ENCODE assay signal across 19 mouse cellular contexts in the genomic region with DNA sequence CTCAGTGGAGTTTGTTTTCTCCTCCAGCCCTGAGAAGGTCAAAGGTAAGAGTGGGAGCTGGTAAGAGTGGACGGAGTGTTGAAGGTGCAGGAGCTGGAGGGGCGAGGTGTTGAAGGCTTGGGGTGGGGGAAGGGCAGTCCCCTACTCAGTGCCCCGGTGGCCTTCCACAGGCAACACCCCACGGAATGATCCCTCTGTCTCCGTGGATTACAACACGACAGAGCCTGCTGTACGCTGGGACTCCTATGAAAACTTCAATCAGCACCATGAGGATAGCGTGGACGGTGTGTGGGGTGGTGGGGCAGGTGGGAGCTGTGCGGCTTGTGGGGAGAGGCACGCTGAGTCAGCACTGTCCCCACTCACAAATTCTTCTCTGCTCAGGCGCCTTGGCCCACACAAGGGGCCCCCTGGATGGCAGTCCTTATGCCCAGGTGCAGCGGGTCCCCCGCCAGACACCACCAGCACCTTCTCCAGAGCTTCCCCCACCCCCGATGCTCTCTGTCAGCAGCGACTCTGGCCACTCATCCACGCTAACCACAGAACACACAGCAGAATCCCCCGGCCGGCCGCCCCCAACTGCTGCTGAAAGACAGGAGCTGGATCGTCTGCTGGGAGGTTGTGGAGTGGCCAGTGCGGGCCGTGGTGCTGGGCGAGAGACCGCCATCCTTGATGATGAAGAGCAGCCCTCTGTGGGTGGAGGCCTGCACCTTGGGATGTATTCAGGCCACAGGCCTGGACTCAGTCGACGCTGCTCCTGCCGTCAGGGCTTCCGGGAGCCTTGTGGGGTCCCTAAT. TPM values are rescaled to one million over a fixed set of nuclear protein-coding genes. Genes with fewer than 3 reads are reported as not detected.
DNase-seq lines count a peak whose midpoint lies in the region; ATAC-seq and TF ChIP-seq lines count a peak whose summit lies in the region.
"Had no signal": no experiment of that assay in that cellular context is flagged by ENCODE, and none has a peak within 500 bp of the region (broad histone marks: within the 10 kb centered on the region; RNA-seq: fewer than 3 reads in every experiment).

No protein-coding gene starts in this region.

- DNase-seq in adrenal gland, adult 2 months: peak; percentile 14
- no peak for DNase-seq in adrenal gland, postnatal 36 days
- DNase-seq in heart, postnatal 25 days (ENCODE audit: low spot score): no peak
- no peak for DNase-seq in kidney, postnatal 14 days
- DNase-seq in CH12.LX (ENCODE audit: extremely low read depth): no peak
- no peak for DNase-seq in right cerebral cortex, adult 18-20 months
- DNase-seq: embryo, embryonic 11 days; forebrain, postnatal 0 days; liver, embryonic 13.5 days; lung, embryonic 14.5 days; lung, postnatal 4 days; thymus, adult 18-20 months; thymus, postnatal 4 days had no signal

- H3K79me2 ChIP-seq in CH12.LX (replicated peaks; ENCODE audit: control insufficient read depth, extremely low read depth, insufficient read depth, poor library complexity, severe bottlenecking): no peaks in the 10 kb centered on the region

- TF ChIP-seq EP300 in CH12.LX (IDR thresholded peaks at IDR 0.05; ENCODE audit: low read length): no peak

- no peak overlapping the region for H3K27ac ChIP-seq in heart, embryonic 11.5 days (ENCODE audit: low read depth, low read length)
- H3K27ac ChIP-seq in kidney, embryonic 16.5 days (ENCODE audit: low read length): peak overlapping the region; percentile 44; the same call in 1 of the 2 replicates
- H3K27ac ChIP-seq in CH12.LX (ENCODE audit: insufficient read depth, low read depth): no peak overlapping the region
- H3K27ac ChIP-seq: hindbrain, embryonic 13.5 days; limb, embryonic 12.5 days; liver, embryonic 13.5 days had no signal

- no peak overlapping the region for H3K4me3 ChIP-seq in heart, embryonic 11.5 days (ENCODE audit: low read depth, low read length)
- H3K4me3 ChIP-seq in kidney, embryonic 16.5 days (ENCODE audit: low read length): no peak overlapping the region
- H3K4me3 ChIP-seq in CH12.LX (replicated peaks in 1 of 3; ENCODE audit: low read depth in 2 of 3, low read length in 2 of 3, poor library complexity in 1 of 3): no peak overlapping the region
- H3K4me3 ChIP-seq: hindbrain, embryonic 13.5 days; limb, embryonic 12.5 days; liver, embryonic 13.5 days had no signal

- WGBS in heart, embryonic 11.5 days (ENCODE audit: insufficient replicate concordance): 65% methylated on average over 29 of the region's 29 CpGs
- 55% methylated on average over 29 of the region's 29 CpGs for WGBS in kidney, embryonic 16.5 days

- no peak for TF ChIP-seq CTCF in CH12.LX (conservative IDR thresholded peaks at IDR 0.05 in 1 of 2, IDR thresholded peaks at IDR 0.05 in 1 of 2; ENCODE audit: low read depth in 2 of 2, low read length in 2 of 2)

- no peaks in the 10 kb centered on the region; the same call in 1 of the 2 replicates for H3K27me3 ChIP-seq in heart, embryonic 11.5 days (ENCODE audit: control insufficient read depth, insufficient read depth, low read length)
- no peaks in the 10 kb centered on the region for H3K27me3 ChIP-seq in kidney, embryonic 16.5 days (ENCODE audit: insufficient read depth, low read length)
- peaks cover 25% of the 10 kb centered on the region for H3K27me3 ChIP-seq in CH12.LX (replicated peaks)

- peaks cover 29% of the 10 kb centered on the region for H3K4me1 ChIP-seq in heart, embryonic 11.5 days (ENCODE audit: control insufficient read depth, insufficient read depth, low read length)
- H3K4me1 ChIP-seq in kidney, embryonic 16.5 days (ENCODE audit: insufficient read depth, low read length): peaks cover 45% of the 10 kb centered on the region
- peaks cover 18 to 45% of the 10 kb centered on the region in 2 experiments for H3K4me1 ChIP-seq in CH12.LX (ENCODE audit: control insufficient read depth in 1 of 2, insufficient read depth in 2 of 2)

- intact Hi-C loops in heart, postnatal 25 days (cut with DNase I): no loop called here

- peak overlapping the region; percentile 39; the same call in 1 of the 2 replicates for H3K9ac ChIP-seq in heart, embryonic 11.5 days (ENCODE audit: low read depth, low read length)
- H3K9ac ChIP-seq in kidney, embryonic 16.5 days (replicated peaks; ENCODE audit: low read length): no peak overlapping the region
- no peak overlapping the region for H3K9ac ChIP-seq in CH12.LX (ENCODE audit: insufficient read depth, low read depth)
- H3K9ac ChIP-seq: forebrain, postnatal 0 days; hindbrain, embryonic 13.5 days; limb, embryonic 12.5 days; liver, embryonic 13.5 days; lung, embryonic 14.5 days had no signal

- ATAC-seq in heart, embryonic 11.5 days (replicated peaks; ENCODE audit: insufficient number of reproducible peaks, low FRiP score, low TSS enrichment): no peak
- ATAC-seq in kidney, embryonic 16.5 days (ENCODE audit: low FRiP score, low TSS enrichment): peak; percentile 8; the same call in 1 of the 2 replicates
- ATAC-seq: forebrain, postnatal 0 days; inflammation-experienced regulatory T-cells, adult 6 months had no signal

- dilution Hi-C loops in CH12.LX (cut with MboI; ENCODE audit: extremely low pct_ligation_motif_present, extremely low pct_unique_long_range_greater_than_20kb, low sequenced_read_pairs): no loop called here

- H3K9me3 ChIP-seq in heart, embryonic 11.5 days (replicated peaks; ENCODE audit: control insufficient read depth, low read length): no peaks in the 10 kb centered on the region
- H3K9me3 ChIP-seq in kidney, embryonic 16.5 days (ENCODE audit: low read length): no peaks in the 10 kb centered on the region
- no peaks in the 10 kb centered on the region for H3K9me3 ChIP-seq in CH12.LX (replicated peaks; ENCODE audit: low read length)
- H3K9me3 ChIP-seq: hindbrain, embryonic 13.5 days; limb, embryonic 12.5 days; liver, embryonic 13.5 days had no signal

- TF ChIP-seq POLR2A in CH12.LX (IDR thresholded peaks at IDR 0.05; ENCODE audit: low read depth, low read length): no peak

- no peak for TF ChIP-seq RAD21 in CH12.LX (IDR thresholded peaks at IDR 0.05; ENCODE audit: low read depth, low read length)

- peaks cover 32% of the 10 kb centered on the region for H3K36me3 ChIP-seq in heart, embryonic 11.5 days (ENCODE audit: control insufficient read depth, insufficient read depth, low read length)
- H3K36me3 ChIP-seq in kidney, embryonic 16.5 days (ENCODE audit: insufficient read depth, low read length): peaks cover 68% of the 10 kb centered on the region
- peaks cover 5 to 15% of the 10 kb centered on the region in 2 experiments for H3K36me3 ChIP-seq in CH12.LX (replicated peaks in 1 of 2; ENCODE audit: control insufficient read depth in 1 of 2, insufficient read depth in 1 of 2, low read length in 1 of 2)

- in situ Hi-C loops in CH12.LX (cut with MboI; ENCODE audit: low pct_ligation_motif_present, low pct_unique_long_range_greater_than_20kb, low sequenced_read_pairs): no loop called here

- H3K4me2 ChIP-seq in heart, embryonic 11.5 days: no peak overlapping the region
- H3K4me2 ChIP-seq in kidney, embryonic 16.5 days (replicated peaks; ENCODE audit: low read depth, low read length): no peak overlapping the region
- H3K4me2 ChIP-seq in CH12.LX (ENCODE audit: insufficient read depth, low read depth, poor library complexity, severe bottlenecking): no peak overlapping the region
- H3K4me2 ChIP-seq: hindbrain, embryonic 13.5 days; limb, embryonic 12.5 days; liver, embryonic 13.5 days; lung, embryonic 14.5 days had no signal

RNA-seq across cellular contexts. Expression of a gene that starts 10.7 kb away (rescaled TPM):
- 10 to 100 TPM; 75.2 to 91.8 TPM for total RNA-seq in adrenal gland, adult 2 months (2021)
- polyA plus RNA-seq in adrenal gland, adult 2 months (2012; rRNA removed): 101 and 107 TPM in 2 replicates
- total RNA-seq in adrenal gland, postnatal 36 days (2021): 10 to 100 TPM; 68.4 to 87.6 TPM
- 25.0 and 25.4 TPM in 2 replicates for polyA plus RNA-seq in heart, embryonic 11.5 days (2014; fragmentation: Nextera tagmentation; extraction: Ambion mirVana)
- 100 to 1,000 TPM in 1 of 2 experiments, 10 to 100 TPM in 1; 98.6 to 118 TPM for total RNA-seq in heart, postnatal 25 days (2021)
- 51.2 and 56.3 TPM in 2 replicates for polyA plus RNA-seq in kidney, embryonic 16.5 days (2015; fragmentation: Nextera tagmentation; extraction: Ambion mirVana)
- total RNA-seq in CH12.LX (2012; rRNA removed) (0.08 and 0.13 TPM in 2 replicates), CH12.LX (2014; rRNA removed) (not detected in 2 replicates)
- 0.34 and 0.49 TPM in 2 replicates for polyA plus RNA-seq in CH12.LX (2012; ENCODE audit: insufficient read length, low read depth)

RNA-seq across cellular contexts. Expression of a gene that starts 25.1 kb away (rescaled TPM):
- 10 to 100 TPM; 27.4 to 48.9 TPM for total RNA-seq in adrenal gland, adult 2 months (2021)
- polyA plus RNA-seq in adrenal gland, adult 2 months (2012; rRNA removed): 38.3 and 48.4 TPM in 2 replicates
- total RNA-seq in adrenal gland, postnatal 36 days (2021): 10 to 100 TPM; 34.4 to 42.4 TPM
- 11.1 and 14.6 TPM in 2 replicates for polyA plus RNA-seq in heart, embryonic 11.5 days (2014; fragmentation: Nextera tagmentation; extraction: Ambion mirVana)
- 10 to 100 TPM; 13.2 to 15.1 TPM for total RNA-seq in heart, postnatal 25 days (2021)
- 19.0 and 22.4 TPM in 2 replicates for polyA plus RNA-seq in kidney, embryonic 16.5 days (2015; fragmentation: Nextera tagmentation; extraction: Ambion mirVana)
- total RNA-seq in CH12.LX (2012; rRNA removed) (21.6 and 24.7 TPM in 2 replicates), CH12.LX (2014; rRNA removed) (19.6 and 21.5 TPM in 2 replicates)
- polyA plus RNA-seq in CH12.LX (2012; ENCODE audit: insufficient read length, low read depth): 25.7 and 33.5 TPM in 2 replicates

RNA-seq across cellular contexts. Expression of a gene that starts 33.3 kb away (rescaled TPM):
- 10 to 100 TPM; 37.7 to 71.0 TPM for total RNA-seq in adrenal gland, adult 2 months (2021)
- polyA plus RNA-seq in adrenal gland, adult 2 months (2012; rRNA removed): 65.0 and 78.9 TPM in 2 replicates
- 10 to 100 TPM; 43.4 to 51.3 TPM for total RNA-seq in adrenal gland, postnatal 36 days (2021)
- 0.70 and 1.1 TPM in 2 replicates for polyA plus RNA-seq in heart, embryonic 11.5 days (2014; fragmentation: Nextera tagmentation; extraction: Ambion mirVana)
- 10 to 100 TPM; 38.3 to 43.6 TPM for total RNA-seq in heart, postnatal 25 days (2021)
- 33.0 and 33.9 TPM in 2 replicates for polyA plus RNA-seq in kidney, embryonic 16.5 days (2015; fragmentation: Nextera tagmentation; extraction: Ambion mirVana)
- total RNA-seq in CH12.LX (2012; rRNA removed) (0.38 TPM in 1 of 2 replicates, not detected in the other), CH12.LX (2014; rRNA removed) (not detected in 2 replicates)
- polyA plus RNA-seq in CH12.LX (2012; ENCODE audit: insufficient read length, low read depth): not detected in 2 replicates

RNA-seq across cellular contexts. Expression of a gene that starts 37.3 kb away (rescaled TPM):
- total RNA-seq in adrenal gland, adult 2 months (2021): 100 to 1,000 TPM; 230 to 238 TPM
- polyA plus RNA-seq in adrenal gland, adult 2 months (2012; rRNA removed): 28.8 and 43.7 TPM in 2 replicates
- total RNA-seq in adrenal gland, postnatal 36 days (2021): 100 to 1,000 TPM; 225 to 261 TPM
- polyA plus RNA-seq in heart, embryonic 11.5 days (2014; fragmentation: Nextera tagmentation; extraction: Ambion mirVana): 71.6 and 83.5 TPM in 2 replicates
- 100 to 1,000 TPM; 131 to 144 TPM for total RNA-seq in heart, postnatal 25 days (2021)
- polyA plus RNA-seq in kidney, embryonic 16.5 days (2015; fragmentation: Nextera tagmentation; extraction: Ambion mirVana): 137 and 140 TPM in 2 replicates
- total RNA-seq in CH12.LX (2012; rRNA removed) (507 and 555 TPM in 2 replicates), CH12.LX (2014; rRNA removed) (492 and 536 TPM in 2 replicates)
- 652 and 950 TPM in 2 replicates for polyA plus RNA-seq in CH12.LX (2012; ENCODE audit: insufficient read length, low read depth)

RNA-seq across cellular contexts. Expression of a gene that starts 39.4 kb away (rescaled TPM):
- total RNA-seq in adrenal gland, adult 2 months (2021): under 1 TPM; 0.35 to 0.49 TPM
- polyA plus RNA-seq in adrenal gland, adult 2 months (2012; rRNA removed): 0.88 and 0.92 TPM in 2 replicates
- under 1 TPM; 0.40 to 0.49 TPM for total RNA-seq in adrenal gland, postnatal 36 days (2021)
- 0.76 and 2.3 TPM in 2 replicates for polyA plus RNA-seq in heart, embryonic 11.5 days (2014; fragmentation: Nextera tagmentation; extraction: Ambion mirVana)
- total RNA-seq in heart, postnatal 25 days (2021): under 1 TPM in 1 of 2 experiments, not detected in 1; 0.11 TPM
- polyA plus RNA-seq in kidney, embryonic 16.5 days (2015; fragmentation: Nextera tagmentation; extraction: Ambion mirVana): 0.40 and 0.41 TPM in 2 replicates
- total RNA-seq in CH12.LX (2012; rRNA removed): 3.7 and 10.4 TPM in 2 replicates
- total RNA-seq in CH12.LX (2014; rRNA removed): 0.09 and 0.28 TPM in 2 replicates
- polyA plus RNA-seq in CH12.LX (2012; ENCODE audit: insufficient read length, low read depth): 0.56 and 0.65 TPM in 2 replicates
- total RNA-seq: layer of hippocampus, postnatal 10 days had no signal
- polyA plus RNA-seq: hindbrain, embryonic 13.5 days; limb, embryonic 12.5 days had no signal

Comparison
In these comparisons a context has a peak if more than half of its experiments do, and no peak if none do; other contexts are left out.
1. RNA of a gene that starts 10.7 kb away (total RNA-seq): 98.6 to 118 TPM in heart, postnatal 25 days, 75.2 to 91.8 TPM in adrenal gland, adult 2 months and 68.4 to 87.6 TPM in adrenal gland, postnatal 36 days; 0.08 to 0.13 TPM in CH12.LX; every median in the first group is over 10 times any median in the second.
2. RNA of a gene that starts 33.3 kb away (total RNA-seq): 37.7 to 71.0 TPM in adrenal gland, adult 2 months, 43.4 to 51.3 TPM in adrenal gland, postnatal 36 days and 38.3 to 43.6 TPM in heart, postnatal 25 days; 0.38 TPM in CH12.LX; every median in the first group is over 10 times any median in the second.